ENCODE assay signal across 17 mouse cellular contexts in the genomic region with DNA sequence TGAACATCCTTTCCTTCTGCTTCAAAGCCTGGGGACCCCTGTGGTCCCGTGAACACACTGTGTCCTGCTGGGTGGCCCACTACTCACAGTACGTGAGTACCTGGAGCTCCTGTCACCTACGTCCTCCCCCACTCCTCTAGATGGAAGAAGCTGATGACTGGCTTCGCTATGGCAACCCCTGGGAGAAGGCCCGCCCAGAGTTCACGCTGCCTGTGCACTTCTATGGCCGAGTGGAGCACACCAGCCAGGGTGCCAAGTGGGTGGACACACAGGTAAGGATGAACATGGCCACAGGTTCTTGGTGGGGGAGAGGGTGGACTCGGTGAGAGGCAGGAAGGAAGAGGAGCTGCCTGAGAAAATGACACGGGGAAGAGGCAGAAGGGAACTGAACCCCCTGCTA. TPM values are rescaled to one million over a fixed set of nuclear protein-coding genes. Genes with fewer than 3 reads are reported as not detected.
"Had no signal": no experiment of that assay in that cellular context is flagged by ENCODE, and none has a peak within 500 bp of the region (broad histone marks: within the 10 kb centered on the region; RNA-seq: fewer than 3 reads in every experiment).

No protein-coding gene starts in this region.

- H3K4me2 ChIP-seq: limb, embryonic 12.5 days; liver, embryonic 13.5 days; lung, embryonic 15.5 days; midbrain, embryonic 11.5 days; midbrain, embryonic 15.5 days; neural tube, embryonic 13.5 days; stomach, embryonic 15.5 days had no signal

- H3K9ac ChIP-seq: limb, embryonic 12.5 days; liver, embryonic 13.5 days; liver, postnatal 0 days; lung, embryonic 15.5 days; midbrain, embryonic 15.5 days; neural tube, embryonic 13.5 days; stomach, embryonic 15.5 days had no signal

- ATAC-seq: liver, postnatal 0 days; midbrain, embryonic 15.5 days had no signal

- DNase-seq: kidney, postnatal 36 days; layer of hippocampus, adult 9-11 months; liver; liver, embryonic 13.5 days; liver, postnatal 0 days; lung, postnatal 14 days; retina, postnatal 1 day; thymus, postnatal 36 days had no signal

- H3K4me3 ChIP-seq: limb, embryonic 12.5 days; liver, embryonic 13.5 days; lung, embryonic 15.5 days; megakaryocyte, embryonic 14.5 days; midbrain, embryonic 15.5 days; neural tube, embryonic 13.5 days; stomach, embryonic 15.5 days had no signal

- H3K27me3 ChIP-seq: lung, embryonic 15.5 days; midbrain, embryonic 15.5 days; neural tube, embryonic 13.5 days; stomach, embryonic 15.5 days had no signal

- H3K27ac ChIP-seq: limb, embryonic 12.5 days; liver, embryonic 13.5 days; lung, embryonic 15.5 days; macrophage; midbrain, embryonic 15.5 days; neural tube, embryonic 13.5 days; stomach, embryonic 15.5 days had no signal

- H3K9me3 ChIP-seq: limb, embryonic 12.5 days; liver, embryonic 13.5 days; lung, embryonic 15.5 days; megakaryocyte, embryonic 14.5 days; midbrain, embryonic 15.5 days; neural tube, embryonic 13.5 days; stomach, embryonic 15.5 days had no signal

- H3K36me3 ChIP-seq: limb, embryonic 12.5 days; liver, embryonic 13.5 days; lung, embryonic 15.5 days; midbrain, embryonic 15.5 days; neural tube, embryonic 13.5 days; stomach, embryonic 15.5 days had no signal

RNA-seq across cellular contexts. Expression of gene Nrxn2, which starts 32.3 kb away (rescaled TPM):
- total RNA-seq: monocyte, adult 5-6 weeks had no signal
- polyA plus RNA-seq: macrophage had no signal
